Mouse (Mus musculus) CD4-positive, CD25-positive, alpha-beta regulatory T cell, adult 2 months (primary cell): Measurements from ENCODE around the gene Cdk4.
A peak's percentile ranks its signal among the peaks of the same experiment; 100 is the strongest.

ENCODE experiments used
- DNase-seq: peaks from one replicate; pipeline ENCODE4 v3.0.0-alpha.2; 2012; ENCODE audit warnings: low read depth, low spot score

Gene Cdk4

GRCm38 (mm10) chr10:127099191-127099590 lies 35.9 kb downstream of the Cdk4 start:
- no peak for DNase-seq

- DNase-seq = no peak
Measured at GRCm38 (mm10) chr10:127099868-127100267, 36.5 kb downstream of the Cdk4 start.

GRCm38 (mm10) chr10:127100414-127100813 lies 37.1 kb downstream of the Cdk4 start:
- DNase-seq = no peak

GRCm38 (mm10) chr10:127101151-127101550 lies 37.8 kb downstream of the Cdk4 start:
- no peak for DNase-seq

GRCm38 (mm10) chr10:127103631-127104030 lies 40.3 kb downstream of the Cdk4 start:
- DNase-seq = no peak

GRCm38 (mm10) chr10:127107563-127108261 lies 44.4 kb downstream of the Cdk4 start:
- DNase-seq = peak; percentile 73

- no peak for DNase-seq
Measured at GRCm38 (mm10) chr10:127108262-127108583, 44.9 kb downstream of the Cdk4 start.

GRCm38 (mm10) chr10:127111001-127111887 lies 47.9 kb downstream of the Cdk4 start:
- DNase-seq = no peak

- no peak for DNase-seq
Measured at GRCm38 (mm10) chr10:127114408-127114807, 51.1 kb downstream of the Cdk4 start.

GRCm38 (mm10) chr10:127115068-127115467 lies 51.7 kb downstream of the Cdk4 start:
- peak; percentile 63 for DNase-seq
